Mouse (Mus musculus) stomach, embryonic 16.5 days (tissue): ENCODE data around the gene Slc25a13. TPM values are rescaled to one million over a fixed set of nuclear protein-coding genes. Genes with fewer than 3 reads are reported as not detected.

Experiments used
- ATAC-seq: fragments of 200-750 bp; cut with Nextera tagmentation; 2 replicates; pipeline ENCODE4 v1.8.0; 2017; ENCODE audit warnings: moderate number of reproducible peaks, moderate TSS enrichment; ENCODE audit not compliant: insufficient read depth, low FRiP score
- H3K27ac ChIP-seq: fragments of 300-500 bp; sonication (generic); 2 replicates; pipeline ENCODE4 v1.5.1; 2014; ENCODE audit warnings: low read length
- H3K27me3 ChIP-seq: fragments of 300-500 bp; sonication (generic); 2 replicates; pipeline ENCODE4 v1.6.1; 2014; ENCODE audit warnings: low read length, control low read depth, mixed read lengths; ENCODE audit not compliant: control insufficient read depth, insufficient read depth
- H3K36me3 ChIP-seq: fragments of 300-500 bp; sonication (generic); 2 replicates; pipeline ENCODE4 v1.6.1; 2014; ENCODE audit warnings: low read length; ENCODE audit not compliant: control insufficient read depth, insufficient read depth
- H3K4me1 ChIP-seq: fragments of 300-500 bp; sonication (generic); 2 replicates; pipeline ENCODE4 v1.6.1; 2014; ENCODE audit warnings: low read length, control low read depth, mixed read lengths; ENCODE audit not compliant: control insufficient read depth, insufficient read depth
- H3K4me2 ChIP-seq: fragments of 300-500 bp; sonication (generic); 2 replicates; pipeline ENCODE4 v1.6.1; 2014; ENCODE audit warnings: low read depth, low read length, mixed read lengths
- H3K4me3 ChIP-seq: fragments of 300-500 bp; sonication (generic); replicated peaks from 2 replicates; pipeline ENCODE4 v1.5.1; 2014; ENCODE audit warnings: mild to moderate bottlenecking, low read length
- H3K9ac ChIP-seq: fragments of 300-500 bp; sonication (generic); 2 replicates; pipeline ENCODE4 v1.6.1; 2014; ENCODE audit warnings: low read length
- H3K9me3 ChIP-seq: fragments of 300-500 bp; sonication (generic); replicated peaks from 2 replicates; pipeline ENCODE4 v1.6.1; 2016; ENCODE audit warnings: low read length, control low read depth; ENCODE audit not compliant: control insufficient read depth
- WGBS: fragments of 180-500 bp; shearing (Covaris S2); extraction: QIAGEN DNeasy Blood & Tissue Kit; methylation state at CpG from one replicate; pipeline ENCODE4 v1.1.7; 2014; 5-methylcytosine and 5-hydroxymethylcytosine counted together
- polyA plus RNA-seq: library from polyadenylated mRNA; unstranded; fragments of >200 nt; fragmentation: Nextera tagmentation; extraction: Ambion mirVana; gene quantifications from 2 replicates; pipeline ENCODE4 v1.2.1, GENCODE M21; 2015

Slc25a13 gene
- polyA plus RNA-seq, 1 experiment from 2014 or later: 33.3 TPM

DNA sequence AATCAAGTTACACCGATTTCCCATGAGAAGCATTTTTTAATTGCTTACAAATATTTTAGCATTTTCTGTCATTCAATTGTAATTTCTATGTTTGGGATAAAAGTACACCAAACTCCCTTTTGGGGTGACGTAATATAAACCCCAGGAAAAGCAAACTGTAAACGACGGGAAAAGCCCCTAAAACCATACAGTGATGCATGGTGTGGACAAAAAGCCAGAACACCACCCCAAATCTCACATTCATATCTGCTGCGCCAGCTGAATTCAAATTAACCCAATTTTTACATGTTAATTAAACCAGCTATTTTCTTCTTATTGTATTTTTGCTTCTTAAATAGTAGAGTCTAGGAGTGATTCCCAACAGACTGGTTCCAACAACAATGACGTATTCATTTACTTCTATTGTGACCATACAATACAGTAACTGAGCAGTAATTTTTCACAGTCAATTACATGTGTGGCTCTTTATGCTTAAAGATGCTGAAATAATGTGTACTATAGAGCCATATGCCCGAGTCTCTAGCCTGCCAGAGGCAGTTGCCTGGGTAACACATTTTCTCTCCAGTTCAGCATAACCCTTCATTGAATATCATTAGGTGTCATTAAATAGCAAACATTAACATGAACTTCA, 53.9 kb downstream of the Slc25a13 start:
- Histone ChIP-seq H3K9me3 (no peaks in the 10 kb centered on the region), H3K4me2 (no peak overlapping the region), H3K4me1 (peaks cover 7% of the 10 kb centered on the region; the same call in 1 of the 2 replicates), H3K36me3 (no peaks in the 10 kb centered on the region), H3K9ac (no peak overlapping the region), H3K4me3 (no peak overlapping the region), H3K27me3 (no peaks in the 10 kb centered on the region), H3K27ac (no peak overlapping the region)
- WGBS: 82% methylated on average over 7 of the region's 7 CpGs
- ATAC-seq: no peak

DNA sequence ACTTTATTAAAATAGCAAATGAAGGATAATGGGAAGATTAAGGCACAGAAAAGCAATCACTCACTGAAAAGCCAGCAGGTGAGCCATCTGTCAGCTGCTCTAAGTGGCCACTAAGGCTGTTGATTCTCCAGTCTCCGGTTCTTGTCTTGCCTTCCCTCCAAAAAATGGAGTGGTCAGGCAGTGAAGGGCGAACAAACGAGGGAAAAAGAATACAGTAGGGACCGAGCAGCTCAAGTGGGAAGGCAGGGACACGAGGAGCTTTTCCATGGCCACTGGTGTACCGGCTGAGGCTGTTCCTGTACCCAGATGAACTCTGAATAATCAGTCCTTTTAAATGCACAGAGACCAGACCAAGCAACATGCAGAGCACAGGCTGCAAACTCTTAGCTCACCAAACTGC, 54.8 kb downstream of the Slc25a13 start:
- H3K27me3 ChIP-seq: no peaks in the 10 kb centered on the region
- no peaks in the 10 kb centered on the region for H3K9me3 ChIP-seq
- H3K4me2 ChIP-seq: no peak overlapping the region
- H3K36me3 ChIP-seq: no peaks in the 10 kb centered on the region
- ATAC-seq: no peak
- no peak overlapping the region for H3K27ac ChIP-seq
- no peak overlapping the region for H3K4me3 ChIP-seq
- H3K4me1 ChIP-seq: peaks cover 5% of the 10 kb centered on the region; the same call in 1 of the 2 replicates
- H3K9ac ChIP-seq: no peak overlapping the region
- WGBS: 64% methylated on average over 6 of the region's 6 CpGs

DNA sequence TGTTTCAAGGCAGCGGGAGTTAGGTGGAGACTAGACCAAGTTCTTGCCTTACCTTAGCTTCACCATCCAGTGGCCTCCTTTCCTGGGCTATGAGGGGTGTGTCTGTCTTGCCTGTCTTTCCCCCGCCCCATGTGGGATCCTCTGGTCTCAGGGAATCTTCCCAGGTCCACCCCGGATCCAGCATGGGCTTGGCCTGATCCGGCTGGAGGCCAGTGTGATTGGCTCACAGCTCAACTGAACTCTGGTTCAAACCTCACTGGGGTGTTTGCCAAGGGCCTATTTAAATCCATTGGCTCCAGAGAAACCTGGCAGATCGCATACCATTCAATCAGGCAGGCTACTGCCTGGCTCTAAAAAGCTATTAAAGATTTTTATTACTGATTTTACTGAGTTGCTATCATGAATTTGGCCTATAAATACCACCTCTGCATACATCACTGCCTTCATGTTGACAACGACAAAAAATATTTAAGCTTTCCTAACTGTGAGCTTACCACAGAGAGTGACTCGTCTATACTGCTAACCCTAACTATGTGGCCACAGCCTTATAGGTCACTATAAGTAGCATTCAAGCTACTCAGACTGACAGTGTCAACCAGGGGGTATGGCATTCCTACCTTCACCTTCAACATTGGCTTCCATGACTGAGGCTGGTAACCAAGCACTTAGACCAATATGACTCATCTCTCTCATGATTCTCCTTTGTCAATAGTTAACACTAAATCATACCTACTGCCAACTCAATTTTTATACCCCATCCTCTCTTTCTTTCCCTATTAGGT, 56.1 kb downstream of the Slc25a13 start:
- ATAC-seq: no peak
- 81% methylated on average over 7 of the region's 7 CpGs for WGBS
- peaks cover 5% of the 10 kb centered on the region; the same call in 1 of the 2 replicates for H3K4me1 ChIP-seq
- no peak overlapping the region for H3K27ac ChIP-seq
- no peak overlapping the region for H3K4me2 ChIP-seq
- no peaks in the 10 kb centered on the region for H3K27me3 ChIP-seq
- H3K9ac ChIP-seq: no peak overlapping the region
- H3K9me3 ChIP-seq: no peaks in the 10 kb centered on the region
- H3K4me3 ChIP-seq: no peak overlapping the region
- no peaks in the 10 kb centered on the region for H3K36me3 ChIP-seq

DNA sequence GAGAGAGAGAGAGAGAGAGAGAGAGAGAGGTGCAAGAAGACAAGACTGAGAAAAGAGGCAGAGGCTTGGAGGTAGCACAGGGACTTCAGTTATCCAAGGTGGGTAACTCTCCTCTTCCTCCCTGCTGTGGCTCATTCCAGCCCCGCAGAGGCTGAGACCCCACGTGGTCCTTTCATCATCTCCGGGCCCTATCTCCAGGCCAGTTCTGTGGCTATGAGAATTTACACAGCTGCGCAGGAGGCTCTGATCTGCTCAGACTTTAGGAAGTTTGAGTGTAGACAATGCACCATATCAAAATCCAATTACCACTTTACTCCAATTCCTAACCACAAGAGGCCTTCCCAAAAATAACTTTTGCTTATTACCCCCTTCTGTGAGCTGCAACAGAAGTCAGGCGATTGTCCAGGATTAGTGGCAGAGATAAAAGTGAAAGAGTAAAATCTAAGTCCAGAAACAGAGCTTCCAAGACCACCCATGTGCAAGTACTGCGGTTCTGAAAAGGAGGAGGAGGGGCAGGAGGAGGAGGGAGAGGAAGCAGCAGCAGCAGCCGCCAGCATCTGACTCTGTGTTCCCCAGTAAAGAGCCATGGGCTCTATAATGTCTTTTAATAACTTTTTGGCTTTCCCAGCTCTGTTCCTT, 57.6 kb downstream of the Slc25a13 start:
- H3K36me3 ChIP-seq: no peaks in the 10 kb centered on the region
- ATAC-seq: peak; percentile 53; the same call in 1 of the 2 replicates
- no peaks in the 10 kb centered on the region for H3K9me3 ChIP-seq
- 33% methylated on average over 7 of the region's 7 CpGs for WGBS
- H3K4me2 ChIP-seq: no peak overlapping the region
- H3K9ac ChIP-seq: no peak overlapping the region
- H3K4me3 ChIP-seq: no peak overlapping the region
- H3K4me1 ChIP-seq: peaks cover 5% of the 10 kb centered on the region; the same call in 1 of the 2 replicates
- H3K27me3 ChIP-seq: no peaks in the 10 kb centered on the region
- H3K27ac ChIP-seq: no peak overlapping the region; the same call in 1 of the 2 replicates

DNA sequence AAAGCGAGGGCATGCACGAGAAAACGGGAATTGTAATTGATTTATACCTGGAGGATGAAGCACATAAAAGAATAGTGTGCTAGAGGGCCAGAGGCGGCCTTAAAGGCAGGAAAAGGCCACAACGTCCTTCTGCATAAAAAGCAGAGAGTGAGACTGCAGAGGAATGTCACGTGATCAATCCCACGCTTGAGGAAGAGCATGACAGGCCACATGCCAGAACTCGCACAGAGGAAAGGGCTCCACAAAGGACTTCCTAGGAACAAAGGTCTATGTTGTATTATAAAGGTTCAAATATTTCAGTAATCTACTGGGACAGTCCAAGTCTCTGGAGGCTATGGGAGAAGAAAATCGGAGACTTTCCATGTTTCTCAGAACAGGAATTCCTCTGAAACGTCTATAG, 63.5 kb downstream of the Slc25a13 start:
- 59% methylated on average over 10 of the region's 10 CpGs for WGBS

DNA sequence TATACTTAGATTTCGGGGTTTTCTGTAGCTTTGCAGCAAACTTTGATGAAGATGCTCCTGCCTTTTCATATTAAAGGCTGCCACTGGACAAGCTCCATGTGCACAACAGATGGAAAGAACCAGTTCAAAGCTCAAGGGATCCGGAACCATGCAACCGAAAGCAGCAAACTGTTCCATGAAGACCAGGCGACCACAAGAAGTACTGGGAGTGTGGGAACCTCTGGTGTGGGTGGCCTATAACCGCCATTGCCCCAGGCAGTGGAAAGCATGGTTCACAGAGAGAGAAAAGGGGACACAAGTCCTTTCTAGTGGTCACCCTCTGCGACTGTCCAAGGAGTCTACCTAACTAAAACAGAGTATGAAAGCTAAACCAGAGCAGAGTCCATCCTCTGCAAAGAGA, 66.2 kb downstream of the Slc25a13 start:
- no peaks in the 10 kb centered on the region for H3K36me3 ChIP-seq
- 91% methylated on average over 6 of the region's 6 CpGs for WGBS
- no peak overlapping the region for H3K9ac ChIP-seq
- ATAC-seq: no peak
- no peak overlapping the region for H3K4me2 ChIP-seq
- no peak overlapping the region for H3K27ac ChIP-seq
- no peaks in the 10 kb centered on the region; the same call in 1 of the 2 replicates for H3K4me1 ChIP-seq
- no peaks in the 10 kb centered on the region for H3K9me3 ChIP-seq
- H3K4me3 ChIP-seq: no peak overlapping the region
- no peaks in the 10 kb centered on the region for H3K27me3 ChIP-seq

More for the DNA sequence above, 63.5 kb downstream of the Slc25a13 start:
- Histone ChIP-seq H3K27ac (no peak overlapping the region), H3K4me2 (no peak overlapping the region), H3K4me1 (no peaks in the 10 kb centered on the region), H3K9ac (no peak overlapping the region), H3K4me3 (no peak overlapping the region), H3K27me3 (no peaks in the 10 kb centered on the region), H3K36me3 (no peaks in the 10 kb centered on the region), H3K9me3 (no peaks in the 10 kb centered on the region)
- ATAC-seq: no peak

DNA sequence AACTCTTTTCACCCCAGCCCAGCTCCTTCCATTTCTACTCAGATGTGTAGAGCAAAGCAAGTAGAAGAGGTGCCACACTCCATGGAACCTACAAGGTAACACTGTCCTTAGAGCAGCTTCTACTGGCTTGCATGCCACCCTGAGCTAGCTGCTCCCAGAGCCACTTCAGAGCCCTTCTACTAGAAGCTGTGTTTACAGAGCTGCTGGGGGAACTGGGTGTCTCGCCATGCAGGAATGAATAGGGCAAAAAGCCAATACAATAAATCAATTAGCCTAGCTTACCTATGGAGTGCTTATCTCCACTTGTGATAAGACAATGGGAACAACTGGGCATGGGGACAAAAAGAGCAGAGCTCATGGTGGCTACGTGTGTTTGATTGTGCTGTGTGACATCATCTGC, 67.2 kb downstream of the Slc25a13 start:
- H3K4me3 ChIP-seq: no peak overlapping the region
- H3K36me3 ChIP-seq: no peaks in the 10 kb centered on the region
- H3K27me3 ChIP-seq: no peaks in the 10 kb centered on the region
- H3K9me3 ChIP-seq: no peaks in the 10 kb centered on the region
- no peaks in the 10 kb centered on the region; the same call in 1 of the 2 replicates for H3K4me1 ChIP-seq
- 48% methylated on average over 2 of the region's 2 CpGs for WGBS
- H3K27ac ChIP-seq: no peak overlapping the region
- no peak overlapping the region for H3K4me2 ChIP-seq
- H3K9ac ChIP-seq: no peak overlapping the region
- peak; percentile 77 for ATAC-seq

DNA sequence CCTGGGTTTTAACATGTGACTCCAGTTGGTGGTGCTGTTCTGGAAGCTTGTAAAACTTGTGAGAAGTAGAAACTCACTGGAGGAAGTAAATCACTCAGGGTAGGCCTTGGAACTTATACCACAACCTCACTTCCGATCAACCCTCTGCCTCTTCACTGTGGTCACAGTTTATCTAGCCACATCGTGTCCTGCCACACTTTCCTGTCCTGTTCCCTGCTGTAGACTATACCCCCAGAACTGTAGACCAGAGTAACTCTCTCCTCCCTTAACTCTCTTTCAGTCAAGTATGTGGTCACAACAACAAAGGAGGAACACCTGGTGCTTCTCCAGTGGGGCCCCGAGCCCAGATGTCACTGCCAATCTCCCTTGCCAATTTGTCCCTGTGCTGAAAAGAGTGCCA, 67.6 kb downstream of the Slc25a13 start:
- H3K27ac ChIP-seq: no peak overlapping the region
- 0 out of 2 replicates have a peak, but pooled peaks have one; percentile 6 for ATAC-seq
- no peak overlapping the region for H3K9ac ChIP-seq
- WGBS: 72% methylated on average over 3 of the region's 3 CpGs
- H3K4me1 ChIP-seq: no peaks in the 10 kb centered on the region; the same call in 1 of the 2 replicates
- H3K4me3 ChIP-seq: no peak overlapping the region
- no peaks in the 10 kb centered on the region for H3K27me3 ChIP-seq
- H3K36me3 ChIP-seq: no peaks in the 10 kb centered on the region
- H3K4me2 ChIP-seq: no peak overlapping the region
- no peaks in the 10 kb centered on the region for H3K9me3 ChIP-seq

DNA sequence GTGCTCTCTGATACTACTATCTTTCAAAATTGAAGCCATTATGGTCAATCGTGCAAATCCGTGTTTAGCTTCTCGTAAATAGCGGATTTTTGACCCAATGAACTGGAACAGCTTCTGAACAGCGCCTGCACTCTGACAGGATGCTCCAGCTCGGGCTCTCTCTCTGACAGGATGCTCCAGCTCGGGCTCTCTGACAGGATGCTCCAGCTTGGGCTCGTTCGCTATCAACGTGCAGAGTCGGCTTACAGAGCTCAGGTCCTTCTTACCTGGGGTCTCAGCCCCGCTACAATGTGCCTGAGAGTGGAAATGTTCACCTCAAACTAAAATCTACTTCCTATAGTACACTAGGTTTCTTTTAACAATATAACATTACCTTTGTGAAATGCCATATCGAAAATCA, 71.6 kb downstream of the Slc25a13 start:
- Histone ChIP-seq H3K9me3 (no peaks in the 10 kb centered on the region), H3K4me1 (no peaks in the 10 kb centered on the region; the same call in 1 of the 2 replicates), H3K4me3 (no peak overlapping the region), H3K9ac (no peak overlapping the region), H3K36me3 (no peaks in the 10 kb centered on the region), H3K4me2 (no peak overlapping the region), H3K27ac (no peak overlapping the region), H3K27me3 (no peaks in the 10 kb centered on the region)
- no peak for ATAC-seq
- 82% methylated on average over 13 of the region's 13 CpGs for WGBS
